Mouse (Mus musculus) lung, embryonic 14.5 days (tissue): Measurements from ENCODE around the gene Gm20696. TPM values are rescaled to one million over a fixed set of nuclear protein-coding genes. Genes with fewer than 3 reads are reported as not detected.

ENCODE experiments used
- ATAC-seq: fragments of 200-750 bp; cut with Nextera tagmentation; 2 replicates; pipeline ENCODE4 v1.8.0; 2017; ENCODE audit warnings: mild to moderate bottlenecking, moderate TSS enrichment, moderate library complexity; ENCODE audit not compliant: insufficient read depth
- DNase-seq: peaks from one replicate; pipeline ENCODE4 v3.0.0-alpha.2; 2015
- H3K27ac ChIP-seq: fragments of 300-500 bp; sonication (generic); 2 replicates; pipeline ENCODE4 v1.5.1; 2014; ENCODE audit warnings: low read depth, mild to moderate bottlenecking, moderate library complexity
- H3K27me3 ChIP-seq: fragments of 300-500 bp; sonication (generic); 2 replicates; pipeline ENCODE4 v1.6.1; 2014; ENCODE audit warnings: low read length, control low read depth; ENCODE audit not compliant: insufficient read depth
- H3K36me3 ChIP-seq: fragments of 300-500 bp; sonication (generic); 2 replicates; pipeline ENCODE4 v1.6.1; 2014; ENCODE audit warnings: control low read depth; ENCODE audit not compliant: insufficient read depth
- H3K4me1 ChIP-seq: fragments of 300-500 bp; sonication (generic); 2 replicates; pipeline ENCODE4 v1.6.1; 2014; ENCODE audit warnings: antibody characterized with exemption, control low read depth; ENCODE audit not compliant: insufficient read depth
- H3K4me2 ChIP-seq: fragments of 300-500 bp; sonication (generic); 2 replicates; pipeline ENCODE4 v1.6.1; 2014; ENCODE audit warnings: mild to moderate bottlenecking
- H3K4me3 ChIP-seq: fragments of 300-500 bp; sonication (generic); 2 replicates; pipeline ENCODE4 v1.5.1; 2014; ENCODE audit warnings: low read depth, low read length
- H3K9ac ChIP-seq: fragments of 300-500 bp; sonication (generic); 2 replicates; pipeline ENCODE4 v1.6.1; 2014
- H3K9me3 ChIP-seq: fragments of 300-500 bp; sonication (generic); 2 replicates; pipeline ENCODE4 v1.6.1; 2016; ENCODE audit warnings: low read depth, low read length, control low read depth
- CTCF ChIP-seq: IDR thresholded peaks from 2 replicates; pipeline ENCODE4 v1.5.1; 2016; ENCODE audit warnings: antibody characterized with exemption, low read depth
- WGBS: fragments of 180-500 bp; shearing (Covaris S2); extraction: QIAGEN DNeasy Blood & Tissue Kit; methylation state at CpG from one replicate; pipeline ENCODE4 v1.1.7; 2014; 5-methylcytosine and 5-hydroxymethylcytosine counted together
- polyA plus RNA-seq: library from polyadenylated mRNA; unstranded; fragments of >200 nt; fragmentation: Nextera tagmentation; extraction: Ambion mirVana; gene quantifications from 2 replicates; pipeline ENCODE4 v1.2.1, GENCODE M21; 2014

Gm20696 gene
- polyA plus RNA-seq, 1 experiment from 2014 or later: 7.3 TPM

- Histone ChIP-seq H3K27ac (no peak overlapping the region), H3K36me3 (no peaks in the 10 kb centered on the region), H3K4me1 (0 out of 2 replicates have a peak, but pooled peaks cover 3% of the 10 kb centered on the region), H3K4me2 (no peak overlapping the region), H3K27me3 (no peaks in the 10 kb centered on the region), H3K4me3 (no peak overlapping the region), H3K9ac (no peak overlapping the region), H3K9me3 (no peaks in the 10 kb centered on the region)
- no peak for ATAC-seq
- no peak for TF ChIP-seq CTCF
- WGBS: 74% methylated on average over 8 of the region's 8 CpGs
- DNase-seq: no peak
Observed at GRCm38 (mm10) chr6:99322132-99322904, 344.3 kb downstream of the Gm20696 start.

- H3K27me3 ChIP-seq: no peaks in the 10 kb centered on the region
- no peak for DNase-seq
- TF ChIP-seq CTCF: no peak
- no peak for ATAC-seq
- no peak overlapping the region for H3K9ac ChIP-seq
- H3K27ac ChIP-seq: no peak overlapping the region
- no peaks in the 10 kb centered on the region for H3K4me1 ChIP-seq
- no peaks in the 10 kb centered on the region for H3K36me3 ChIP-seq
- H3K9me3 ChIP-seq: no peaks in the 10 kb centered on the region
- H3K4me3 ChIP-seq: no peak overlapping the region
- WGBS: 60% methylated on average over 8 of the region's 8 CpGs
- H3K4me2 ChIP-seq: no peak overlapping the region
Observed at GRCm38 (mm10) chr6:99320444-99320843, 346.2 kb downstream of the Gm20696 start.

GRCm38 (mm10) chr6:99319415-99320405, 346.9 kb downstream of the Gm20696 start:
- no peak overlapping the region for H3K4me2 ChIP-seq
- WGBS: 70% methylated on average over 19 of the region's 19 CpGs
- no peaks in the 10 kb centered on the region for H3K27me3 ChIP-seq
- no peaks in the 10 kb centered on the region for H3K36me3 ChIP-seq
- H3K27ac ChIP-seq: no peak overlapping the region
- no peak overlapping the region for H3K4me3 ChIP-seq
- no peaks in the 10 kb centered on the region for H3K9me3 ChIP-seq
- H3K9ac ChIP-seq: no peak overlapping the region
- no peak for DNase-seq
- H3K4me1 ChIP-seq: no peaks in the 10 kb centered on the region
- no peak for ATAC-seq
- TF ChIP-seq CTCF: no peak

GRCm38 (mm10) chr6:99314746-99315145, 351.9 kb downstream of the Gm20696 start:
- Histone ChIP-seq H3K4me1 (no peaks in the 10 kb centered on the region), H3K9ac (no peak overlapping the region), H3K27ac (no peak overlapping the region), H3K4me3 (no peak overlapping the region), H3K4me2 (no peak overlapping the region), H3K27me3 (no peaks in the 10 kb centered on the region), H3K9me3 (no peaks in the 10 kb centered on the region), H3K36me3 (no peaks in the 10 kb centered on the region)
- DNase-seq (peak; percentile 33), ATAC-seq (no peak)
- WGBS: 51% methylated on average over 3 of the region's 3 CpGs
- no peak for TF ChIP-seq CTCF

GRCm38 (mm10) chr6:99310529-99310928, 356.1 kb downstream of the Gm20696 start:
- Histone ChIP-seq H3K27ac (no peak overlapping the region), H3K27me3 (no peaks in the 10 kb centered on the region), H3K4me3 (no peak overlapping the region), H3K36me3 (no peaks in the 10 kb centered on the region), H3K9ac (no peak overlapping the region), H3K4me1 (no peaks in the 10 kb centered on the region), H3K9me3 (no peaks in the 10 kb centered on the region), H3K4me2 (no peak overlapping the region)
- 54% methylated on average over 12 of the region's 12 CpGs for WGBS
- DNase-seq: no peak
- no peak for TF ChIP-seq CTCF
- no peak for ATAC-seq

GRCm38 (mm10) chr6:99310171-99310500, 356.5 kb downstream of the Gm20696 start:
- Histone ChIP-seq H3K4me3 (no peak overlapping the region), H3K4me1 (no peaks in the 10 kb centered on the region), H3K27me3 (no peaks in the 10 kb centered on the region), H3K9ac (no peak overlapping the region), H3K9me3 (no peaks in the 10 kb centered on the region), H3K36me3 (no peaks in the 10 kb centered on the region), H3K27ac (no peak overlapping the region), H3K4me2 (no peak overlapping the region)
- TF ChIP-seq CTCF: no peak
- DNase-seq: no peak
- no peak for ATAC-seq
- 78% methylated on average over 3 of the region's 3 CpGs for WGBS
